Mouse (Mus musculus): Measurements from ENCODE around the gene Col9a2.

GRCm38 (mm10) chr4:121029632-121030031, 9.6 kb upstream of the Col9a2 start:
- TF ChIP-seq CTCF (IDR thresholded peaks at IDR 0.05; ENCODE audit: low read depth, low read length) (no peak), POLR2A (IDR thresholded peaks at IDR 0.05; ENCODE audit: extremely low read depth, insufficient read depth, low read length) (no peak)
